Mouse (Mus musculus) hindbrain, embryonic 11.5 days (tissue): ENCODE measurements around the gene Tomm40. TPM values are rescaled to one million over a fixed set of nuclear protein-coding genes. Genes with fewer than 3 reads are reported as not detected.

Experiments used
- ATAC-seq: fragments of 200-750 bp; cut with Nextera tagmentation; 2 replicates; pipeline ENCODE4 v1.8.0; 2017; ENCODE audit warnings: mild to moderate bottlenecking, moderate TSS enrichment, moderate library complexity; ENCODE audit not compliant: low FRiP score
- DNase-seq: peaks from one replicate; pipeline ENCODE4 v3.0.0-alpha.2; 2015; ENCODE audit warnings: low spot score
- H3K27ac ChIP-seq: fragments of 300-500 bp; sonication (generic); 2 replicates; pipeline ENCODE4 v1.5.1; 2014; ENCODE audit warnings: mild to moderate bottlenecking, low read depth, low read length
- H3K27me3 ChIP-seq: fragments of 300-500 bp; sonication (generic); 2 replicates; pipeline ENCODE4 v1.6.1; 2014; ENCODE audit warnings: mild to moderate bottlenecking, low read length, moderate library complexity, mixed read lengths; ENCODE audit not compliant: control insufficient read depth, insufficient read depth
- H3K36me3 ChIP-seq: fragments of 300-500 bp; sonication (generic); 2 replicates; pipeline ENCODE4 v1.6.1; 2014; ENCODE audit warnings: mild to moderate bottlenecking, low read length, moderate library complexity, mixed read lengths; ENCODE audit not compliant: control insufficient read depth, insufficient read depth
- H3K4me1 ChIP-seq: fragments of 300-500 bp; sonication (generic); replicated peaks from 2 replicates; pipeline ENCODE4 v1.6.1; 2014; ENCODE audit warnings: low read length, mixed read lengths; ENCODE audit not compliant: control insufficient read depth, insufficient read depth
- H3K4me2 ChIP-seq: fragments of 300-500 bp; sonication (generic); replicated peaks from 2 replicates; pipeline ENCODE4 v1.6.1; 2014; ENCODE audit warnings: mild to moderate bottlenecking, low read depth, low read length
- H3K4me3 ChIP-seq: fragments of 300-500 bp; sonication (generic); 2 replicates; pipeline ENCODE4 v1.5.1; 2014; ENCODE audit warnings: low read depth, low read length
- H3K9ac ChIP-seq: fragments of 300-500 bp; sonication (generic); 2 replicates; pipeline ENCODE4 v1.6.1; 2014; ENCODE audit warnings: low read depth, low read length
- H3K9me3 ChIP-seq: fragments of 300-500 bp; sonication (generic); 2 replicates; pipeline ENCODE4 v1.6.1; 2016; ENCODE audit warnings: low read length; ENCODE audit not compliant: control insufficient read depth
- WGBS: fragments of 180-500 bp; shearing (Covaris S2); extraction: QIAGEN DNeasy Blood & Tissue Kit; methylation state at CpG from one replicate; pipeline ENCODE4 v1.1.7; 2014; 5-methylcytosine and 5-hydroxymethylcytosine counted together
- polyA plus RNA-seq: library from polyadenylated mRNA; unstranded; fragments of >200 nt; fragmentation: Nextera tagmentation; extraction: Ambion mirVana; gene quantifications from 2 replicates; pipeline ENCODE4 v1.2.1, GENCODE M21; 2014

Gene Tomm40
- polyA plus RNA-seq, 1 experiment from 2014 or later: 113 TPM

DNA sequence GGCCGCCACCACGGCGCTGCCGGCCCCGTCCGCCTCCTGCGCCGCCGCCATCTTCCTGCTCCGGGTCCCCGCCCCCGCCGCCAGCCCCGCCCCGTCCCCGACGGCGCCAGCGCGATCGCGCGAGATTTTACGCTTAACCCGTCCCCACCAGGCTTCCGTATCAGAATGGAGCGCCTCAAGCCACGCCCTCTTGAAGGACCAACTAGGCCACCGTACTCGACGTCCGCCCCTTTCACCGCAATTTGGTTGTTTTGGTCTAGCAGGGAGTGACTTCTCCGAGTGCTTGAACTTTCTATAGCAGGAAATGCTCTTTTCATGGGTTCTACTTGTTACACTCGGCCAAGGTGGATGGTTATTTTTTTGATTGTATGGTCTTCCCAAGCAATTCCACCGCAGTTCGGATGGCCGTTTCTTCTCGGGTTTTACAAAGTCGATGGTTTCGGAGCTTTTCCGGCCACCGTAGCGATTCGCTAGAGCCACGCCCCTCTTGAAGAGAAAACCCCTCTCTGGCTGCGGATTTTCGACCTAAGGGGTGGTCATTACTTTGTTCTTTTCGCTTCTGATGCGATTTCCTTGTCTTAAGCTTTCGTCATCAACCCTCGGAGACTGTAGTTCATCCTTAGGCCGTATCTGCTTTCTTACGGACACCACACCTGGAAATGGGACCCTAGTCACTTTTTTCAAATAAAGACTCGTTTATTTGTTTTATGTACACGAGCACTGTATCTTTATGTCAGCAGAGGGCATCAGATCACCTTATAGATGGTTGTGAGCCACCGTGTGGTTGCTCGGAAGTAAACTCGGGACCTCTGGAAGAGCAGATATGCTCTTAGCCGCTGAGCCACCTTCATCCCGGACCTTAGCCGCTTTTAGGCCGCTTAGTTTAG, 50.0 kb downstream of the Tomm40 start, which contains the start of gene Clptm1:
TSS of gene Clptm1 (minus strand) at position 79 of the 887 bp plus-strand sequence.
- peak; percentile 97 for DNase-seq
- WGBS: under 1% methylated on average over 63 of the region's 63 CpGs
- Histone ChIP-seq H3K4me3 (peak within 1 kb of the TSS; percentile 100), H3K9ac (peak within 1 kb of the TSS; percentile 88), H3K27me3 (no peaks in the 10 kb centered on the region), H3K9me3 (no peaks in the 10 kb centered on the region), H3K36me3 (0 out of 2 replicates have a peak, but pooled peaks cover 4% of the 10 kb centered on the region), H3K27ac (peak within 1 kb of the TSS; percentile 87), H3K4me1 (peaks cover 9% of the 10 kb centered on the region), H3K4me2 (peak within 1 kb of the TSS; percentile 77)
- ATAC-seq: peak; percentile 88

DNA sequence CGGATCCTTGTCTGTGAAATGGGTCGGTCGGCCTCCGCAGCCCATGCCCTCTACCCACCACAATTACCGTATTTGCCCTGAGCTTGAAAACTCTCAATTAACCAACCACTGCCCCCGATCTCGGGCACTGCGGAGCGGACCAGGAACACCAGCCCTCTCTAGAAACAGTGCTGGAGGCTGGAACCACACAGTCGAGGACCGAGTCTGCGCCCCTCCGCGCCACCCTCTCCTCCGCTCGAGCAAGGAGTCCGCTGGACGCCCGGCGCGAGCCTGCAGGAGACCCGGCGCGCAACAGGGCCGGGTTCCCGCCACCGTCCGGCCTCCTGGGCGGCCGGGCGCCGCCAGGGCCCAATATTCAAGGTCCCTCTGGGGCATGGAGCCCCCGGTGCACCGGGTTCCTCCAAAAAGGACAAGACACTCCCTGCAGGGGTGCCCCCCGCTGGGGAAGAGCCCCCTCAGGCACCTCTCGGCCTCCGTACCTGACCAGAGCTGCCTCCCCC, 50.7 kb downstream of the Tomm40 start:
- Histone ChIP-seq H3K27ac (peak overlapping the region; percentile 53), H3K4me3 (peak overlapping the region; percentile 100), H3K27me3 (no peaks in the 10 kb centered on the region), H3K4me2 (peak overlapping the region; percentile 77), H3K9me3 (no peaks in the 10 kb centered on the region), H3K9ac (peak overlapping the region; percentile 88), H3K36me3 (0 out of 2 replicates have a peak, but pooled peaks cover 4% of the 10 kb centered on the region), H3K4me1 (peaks cover 9% of the 10 kb centered on the region)
- DNase-seq (no peak), ATAC-seq (peak; percentile 65)
- under 1% methylated on average over 37 of the region's 37 CpGs for WGBS

DNA sequence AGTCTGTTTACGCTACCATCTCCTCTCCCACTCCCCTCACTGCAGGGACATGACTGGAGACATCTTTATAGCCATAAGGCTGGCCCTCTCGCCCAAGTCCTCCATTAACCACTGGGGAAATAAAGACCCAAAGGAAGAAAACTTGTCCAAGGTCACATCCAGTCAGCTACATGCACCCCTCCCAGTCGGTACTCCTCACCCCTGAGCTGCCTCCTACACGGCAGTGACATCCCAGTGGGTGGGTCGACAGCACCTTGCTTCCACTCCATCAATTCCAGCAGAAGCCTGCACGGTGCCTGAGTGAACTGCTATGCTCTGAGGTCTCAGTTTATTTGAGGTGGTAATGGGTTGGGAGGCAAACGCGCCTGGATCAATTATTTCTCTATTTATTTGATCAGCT, 51.3 kb downstream of the Tomm40 start:
- H3K27me3 ChIP-seq: no peaks in the 10 kb centered on the region
- DNase-seq (no peak), ATAC-seq (0 out of 2 replicates have a peak, but pooled peaks have one; percentile 10)
- H3K36me3 ChIP-seq: 0 out of 2 replicates have a peak, but pooled peaks cover 4% of the 10 kb centered on the region
- H3K4me3 ChIP-seq: peak overlapping the region; percentile 100
- no peaks in the 10 kb centered on the region for H3K9me3 ChIP-seq
- H3K4me1 ChIP-seq: peaks cover 9% of the 10 kb centered on the region
- H3K9ac ChIP-seq: peak overlapping the region; percentile 88
- H3K27ac ChIP-seq: no peak overlapping the region
- 17% methylated on average over 8 of the region's 8 CpGs for WGBS
- peak overlapping the region; percentile 77 for H3K4me2 ChIP-seq

DNA sequence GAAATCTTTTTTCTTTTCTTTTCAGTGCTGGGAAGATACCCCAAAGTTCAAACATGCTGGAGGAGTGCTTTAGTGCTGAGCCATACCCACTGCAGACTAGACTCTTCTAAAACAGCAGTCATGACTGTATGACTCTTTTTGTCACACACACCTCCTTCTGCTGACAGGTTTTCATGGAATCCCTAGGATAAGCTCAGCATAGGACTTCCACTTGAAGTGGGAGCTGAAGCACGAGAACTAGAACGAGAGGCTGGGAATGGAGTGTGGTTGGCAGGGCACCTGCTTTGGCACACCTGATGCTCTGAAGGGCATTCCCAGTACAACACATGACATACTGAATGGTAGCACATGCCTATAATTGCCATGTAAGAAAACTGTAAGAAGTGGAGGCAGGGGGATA, 62.6 kb downstream of the Tomm40 start:
- no peak overlapping the region for H3K4me2 ChIP-seq
- H3K36me3 ChIP-seq: peaks cover 4% of the 10 kb centered on the region; the same call in 1 of the 2 replicates
- H3K9ac ChIP-seq: no peak overlapping the region
- no peak for ATAC-seq
- no peak overlapping the region for H3K27ac ChIP-seq
- H3K27me3 ChIP-seq: no peaks in the 10 kb centered on the region
- H3K9me3 ChIP-seq: no peaks in the 10 kb centered on the region
- no peaks in the 10 kb centered on the region for H3K4me1 ChIP-seq
- WGBS: 100% methylated on average over 2 of the region's 2 CpGs
- no peak for DNase-seq
- H3K4me3 ChIP-seq: no peak overlapping the region

Other genes with a start within 250 kb of the Tomm40 start
- 2.4 and 2.5 TPM in 2 replicates for gene Bloc1s3, start 207.1 kb downstream of the Tomm40 start, polyA plus RNA-seq
- 45.7 and 49.8 TPM in 2 replicates for gene Trappc6a, start 207.0 kb downstream of the Tomm40 start, polyA plus RNA-seq
- gene Nkpd1, start 197.6 kb downstream of the Tomm40 start, polyA plus RNA-seq: 0.10 and 0.17 TPM in 2 replicates
- gene Ppp1r37, start 152.4 kb downstream of the Tomm40 start, polyA plus RNA-seq: 4.2 and 5.8 TPM in 2 replicates
- 0.22 and 0.38 TPM in 2 replicates for gene Zfp296, start 138.2 kb downstream of the Tomm40 start, polyA plus RNA-seq
- 161 and 173 TPM in 2 replicates for gene Gemin7, start 137.8 kb downstream of the Tomm40 start, polyA plus RNA-seq
- 49.8 and 50.5 TPM in 2 replicates for gene Clasrp, start 111.0 kb downstream of the Tomm40 start, polyA plus RNA-seq
- gene Relb, start 86.0 kb downstream of the Tomm40 start, polyA plus RNA-seq: 3.7 and 3.9 TPM in 2 replicates
- gene Clptm1, start 50.4 kb downstream of the Tomm40 start, polyA plus RNA-seq: 86.2 and 94.4 TPM in 2 replicates
- 0.33 TPM in 1 of 2 replicates, not detected in the other for gene Apoc2, start 37.5 kb downstream of the Tomm40 start, polyA plus RNA-seq
- not detected in 2 replicates for gene Gm44805, start 34.0 kb downstream of the Tomm40 start, polyA plus RNA-seq
- gene Apoc4, start 34.0 kb downstream of the Tomm40 start, polyA plus RNA-seq: not detected in 2 replicates
- gene Apoc1, start 22.8 kb downstream of the Tomm40 start, polyA plus RNA-seq: 3.0 and 3.4 TPM in 2 replicates
- 192 and 221 TPM in 2 replicates for gene Apoe, start 16.2 kb downstream of the Tomm40 start, polyA plus RNA-seq
- 52.5 and 60.3 TPM in 2 replicates for gene Nectin2, start 35.0 kb upstream of the Tomm40 start, polyA plus RNA-seq
- gene Bcam, start 55.6 kb upstream of the Tomm40 start, polyA plus RNA-seq: 20.6 and 22.1 TPM in 2 replicates
- 0.59 and 0.63 TPM in 2 replicates for gene Cblc, start 81.4 kb upstream of the Tomm40 start, polyA plus RNA-seq
- 0.26 and 0.33 TPM in 2 replicates for gene Bcl3, start 107.3 kb upstream of the Tomm40 start, polyA plus RNA-seq
- gene Gm19345, start 136.6 kb upstream of the Tomm40 start, polyA plus RNA-seq: 0.17 TPM in 1 of 2 replicates, not detected in the other
- not detected in 2 replicates for gene Ceacam16, start 145.9 kb upstream of the Tomm40 start, polyA plus RNA-seq
- not detected in 2 replicates for gene Ceacam19, start 172.5 kb upstream of the Tomm40 start, polyA plus RNA-seq
- 2.8 and 3.1 TPM in 2 replicates for gene Pvr, start 205.7 kb upstream of the Tomm40 start, polyA plus RNA-seq
- 0.15 TPM in 1 of 2 replicates, not detected in the other for gene Igsf23, start 235.3 kb upstream of the Tomm40 start, polyA plus RNA-seq
- not detected in 2 replicates for gene Ceacam20, start 250.0 kb upstream of the Tomm40 start, polyA plus RNA-seq